Mouse (Mus musculus): ENCODE measurements at regions not wholly inside any gene's neighbourhood (a gene's known extent, or its start where the extent isn't known, plus 50 kb on each side); places are given as distances from the start of the nearest gene placed in this dataset.

- Histone ChIP-seq H3K36me3 (ENCODE audit: control insufficient read depth, insufficient read depth, low read length) (no peaks in the 10 kb centered on the region), H3K4me2 (replicated peaks; ENCODE audit: low read depth, low read length, severe bottlenecking) (no peak overlapping the region), H3K9ac (ENCODE audit: low read depth, low read length, severe bottlenecking) (no peak overlapping the region), H3K9me3 (ENCODE audit: control insufficient read depth, low read length) (no peaks in the 10 kb centered on the region), H3K27me3 (ENCODE audit: control insufficient read depth, insufficient read depth, low read length) (no peaks in the 10 kb centered on the region), H3K27ac (replicated peaks; ENCODE audit: low read depth, low read length) (no peak overlapping the region), H3K4me3 (replicated peaks; ENCODE audit: low read length) (no peak overlapping the region), H3K4me1 (ENCODE audit: control insufficient read depth, insufficient read depth, low read length) (0 out of 2 replicates have a peak, but pooled peaks cover 3% of the 10 kb centered on the region)
- no peak for ATAC-seq (ENCODE audit: low FRiP score, low read depth)
- 77% methylated on average over 4 of the region's 4 CpGs for WGBS
- DNase-seq (ENCODE audit: low spot score): no peak
- no peak for TF ChIP-seq POLR2A (IDR thresholded peaks at IDR 0.05; ENCODE audit: borderline replicate concordance, extremely low read depth, insufficient read depth, insufficient read length)
Measured at GRCm38 (mm10) chr19:59837138-59837537, 106.3 kb downstream of the Rab11fip2 start.

GRCm38 (mm10) chr19:59837628-59838027 lies 105.8 kb downstream of the Rab11fip2 start:
- H3K9ac ChIP-seq (ENCODE audit: low read depth, low read length, severe bottlenecking): no peak overlapping the region
- H3K9me3 ChIP-seq (ENCODE audit: control insufficient read depth, low read length): no peaks in the 10 kb centered on the region
- WGBS: 46% methylated on average over 6 of the region's 6 CpGs
- no peak overlapping the region for H3K4me2 ChIP-seq (replicated peaks; ENCODE audit: low read depth, low read length, severe bottlenecking)
- ATAC-seq (ENCODE audit: low FRiP score, low read depth): no peak
- no peaks in the 10 kb centered on the region for H3K27me3 ChIP-seq (ENCODE audit: control insufficient read depth, insufficient read depth, low read length)
- DNase-seq (ENCODE audit: low spot score): no peak
- H3K36me3 ChIP-seq (ENCODE audit: control insufficient read depth, insufficient read depth, low read length): no peaks in the 10 kb centered on the region
- H3K4me1 ChIP-seq (ENCODE audit: control insufficient read depth, insufficient read depth, low read length): no peaks in the 10 kb centered on the region
- TF ChIP-seq POLR2A (IDR thresholded peaks at IDR 0.05; ENCODE audit: borderline replicate concordance, extremely low read depth, insufficient read depth, insufficient read length): no peak
- H3K27ac ChIP-seq (replicated peaks; ENCODE audit: low read depth, low read length): no peak overlapping the region
- no peak overlapping the region for H3K4me3 ChIP-seq (replicated peaks; ENCODE audit: low read length)

GRCm38 (mm10) chr19:59844270-59844669 lies 99.2 kb downstream of the Rab11fip2 start:
- Histone ChIP-seq H3K9me3 (ENCODE audit: control insufficient read depth, low read length) (no peaks in the 10 kb centered on the region), H3K36me3 (ENCODE audit: control insufficient read depth, insufficient read depth, low read length) (no peaks in the 10 kb centered on the region), H3K4me3 (replicated peaks; ENCODE audit: low read length) (no peak overlapping the region), H3K27me3 (ENCODE audit: control insufficient read depth, insufficient read depth, low read length) (no peaks in the 10 kb centered on the region), H3K4me1 (ENCODE audit: control insufficient read depth, insufficient read depth, low read length) (no peaks in the 10 kb centered on the region), H3K27ac (replicated peaks; ENCODE audit: low read depth, low read length) (no peak overlapping the region), H3K9ac (ENCODE audit: low read depth, low read length, severe bottlenecking) (no peak overlapping the region), H3K4me2 (replicated peaks; ENCODE audit: low read depth, low read length, severe bottlenecking) (no peak overlapping the region)
- DNase-seq (ENCODE audit: low spot score): no peak
- WGBS: 85% methylated on average over 3 of the region's 3 CpGs
- no peak for ATAC-seq (ENCODE audit: low FRiP score, low read depth)
- TF ChIP-seq POLR2A (IDR thresholded peaks at IDR 0.05; ENCODE audit: borderline replicate concordance, extremely low read depth, insufficient read depth, insufficient read length): no peak

- ATAC-seq (ENCODE audit: low FRiP score, low read depth): peak; percentile 60
Measured at GRCm38 (mm10) chr19:59846807-59847206, 96.6 kb downstream of the Rab11fip2 start.

GRCm38 (mm10) chr19:59850696-59851095 lies 92.8 kb downstream of the Rab11fip2 start:
- no peaks in the 10 kb centered on the region for H3K9me3 ChIP-seq (ENCODE audit: control insufficient read depth, low read length)
- no peak overlapping the region for H3K9ac ChIP-seq (ENCODE audit: low read depth, low read length, severe bottlenecking)
- no peak for TF ChIP-seq POLR2A (IDR thresholded peaks at IDR 0.05; ENCODE audit: borderline replicate concordance, extremely low read depth, insufficient read depth, insufficient read length)
- H3K4me3 ChIP-seq (replicated peaks; ENCODE audit: low read length): no peak overlapping the region
- no peaks in the 10 kb centered on the region for H3K4me1 ChIP-seq (ENCODE audit: control insufficient read depth, insufficient read depth, low read length)
- WGBS: 54% methylated on average over 5 of the region's 5 CpGs
- H3K27me3 ChIP-seq (ENCODE audit: control insufficient read depth, insufficient read depth, low read length): no peaks in the 10 kb centered on the region
- no peak overlapping the region for H3K27ac ChIP-seq (replicated peaks; ENCODE audit: low read depth, low read length)
- ATAC-seq (ENCODE audit: low FRiP score, low read depth) (no peak), DNase-seq (ENCODE audit: low spot score) (no peak)
- H3K4me2 ChIP-seq (replicated peaks; ENCODE audit: low read depth, low read length, severe bottlenecking): no peak overlapping the region
- no peaks in the 10 kb centered on the region for H3K36me3 ChIP-seq (ENCODE audit: control insufficient read depth, insufficient read depth, low read length)

More at GRCm38 (mm10) chr19:59846807-59847206, 96.6 kb downstream of the Rab11fip2 start:
- Histone ChIP-seq H3K4me3 (replicated peaks; ENCODE audit: low read length) (no peak overlapping the region), H3K27me3 (ENCODE audit: control insufficient read depth, insufficient read depth, low read length) (no peaks in the 10 kb centered on the region), H3K4me1 (ENCODE audit: control insufficient read depth, insufficient read depth, low read length) (no peaks in the 10 kb centered on the region), H3K9me3 (ENCODE audit: control insufficient read depth, low read length) (no peaks in the 10 kb centered on the region), H3K4me2 (replicated peaks; ENCODE audit: low read depth, low read length, severe bottlenecking) (no peak overlapping the region), H3K27ac (replicated peaks; ENCODE audit: low read depth, low read length) (no peak overlapping the region), H3K36me3 (ENCODE audit: control insufficient read depth, insufficient read depth, low read length) (no peaks in the 10 kb centered on the region), H3K9ac (ENCODE audit: low read depth, low read length, severe bottlenecking) (no peak overlapping the region)
- DNase-seq (ENCODE audit: low spot score): peak; percentile 17
- TF ChIP-seq POLR2A (IDR thresholded peaks at IDR 0.05; ENCODE audit: borderline replicate concordance, extremely low read depth, insufficient read depth, insufficient read length): no peak
- WGBS: 40% methylated on average over 1 of the region's 1 CpGs

Data from limb, embryonic 14.5 days (tissue).